Mouse (Mus musculus): ENCODE data around the gene Il6ra.

- TF ChIP-seq EP300 (IDR thresholded peaks at IDR 0.05) (no peak), CTCF (IDR thresholded peaks at IDR 0.05) (no peak)
Measured at GRCm38 (mm10) chr3:89928956-89929355, 16.0 kb upstream of the Il6ra start.

Measured in lung, postnatal 0 days (tissue).